Mouse (Mus musculus) MEL (cell line): ENCODE data around the gene Ryr2.

Experiments
- CTCF ChIP-seq, 3 experiments: IDR thresholded peaks in 2 of 3; conservative IDR thresholded peaks in 1 of 3; 2 replicates each; pipeline ENCODE4 v1.5.1; 2011 to 2012; ENCODE audit warnings: low read length in 3 of 3, low read depth in 2 of 3, mild to moderate bottlenecking in 2 of 3, improper control_type of control experiment in 1 of 3, inconsistent platforms in 1 of 3, mixed read lengths in 1 of 3, moderate library complexity in 1 of 3; ENCODE audit not compliant: control insufficient read depth in 1 of 3, insufficient read depth in 1 of 3, poor library complexity in 1 of 3, severe bottlenecking in 1 of 3
- E2F4 ChIP-seq: IDR thresholded peaks from 2 replicates; pipeline ENCODE4 v1.6.1; 2011; ENCODE audit warnings: low read depth, low read length, improper control_type of control experiment, borderline replicate concordance
- GABPA ChIP-seq: IDR thresholded peaks from 2 replicates; pipeline ENCODE4 v1.6.1; 2012; ENCODE audit warnings: low read depth, mild to moderate bottlenecking, inconsistent platforms, low read length, improper control_type of control experiment, moderate library complexity
- NRF1 ChIP-seq: IDR thresholded peaks from 2 replicates; pipeline ENCODE4 v1.6.1; 2014; ENCODE audit warnings: low read depth, mild to moderate bottlenecking, inconsistent platforms, low read length, improper control_type of control experiment, moderate library complexity; ENCODE audit not compliant: poor library complexity, insufficient read depth, severe bottlenecking
- POLR2A ChIP-seq, 2 experiments: IDR thresholded peaks; 2 replicates each; pipeline ENCODE4 v1.6.1; 2011 to 2012; ENCODE audit warnings: low read length in 2 of 2, mild to moderate bottlenecking in 2 of 2, control low read depth in 1 of 2, improper control_type of control experiment in 1 of 2, low read depth in 1 of 2, moderate library complexity in 1 of 2; ENCODE audit not compliant: control insufficient read depth in 1 of 2, insufficient read depth in 1 of 2, poor library complexity in 1 of 2
- ZKSCAN1 ChIP-seq: IDR thresholded peaks from 2 replicates; pipeline ENCODE4 v1.6.1; 2012; ENCODE audit warnings: low read depth, mild to moderate bottlenecking, inconsistent platforms, low read length, improper control_type of control experiment, moderate library complexity

GRCm38 (mm10) chr13:12064576-12064975 lies 42.2 kb downstream of the Ryr2 start:
- TF ChIP-seq GABPA (no peak), NRF1 (no peak), CTCF (IDR thresholded peaks at IDR 0.05 in 2 of 3, conservative IDR thresholded peaks at IDR 0.05 in 1 of 3; ENCODE audit: control insufficient read depth in 1 of 3, insufficient read depth in 1 of 3, low read depth in 2 of 3, low read length in 3 of 3, poor library complexity in 1 of 3, severe bottlenecking in 1 of 3) (no peak), ZKSCAN1 (no peak), POLR2A (IDR thresholded peaks at IDR 0.05; ENCODE audit: control insufficient read depth in 1 of 2, insufficient read depth in 1 of 2, low read depth in 1 of 2, low read length in 2 of 2, poor library complexity in 1 of 2) (no peak), E2F4 (no peak)
